16 mouse cellular contexts compared by ENCODE assay signal in genomic region chr2:143114716-143115115, GRCm38 (mm10). TPM values are rescaled to one million over a fixed set of nuclear protein-coding genes. Genes with fewer than 3 reads are reported as not detected.
DNase-seq lines count a peak whose midpoint lies in the region; ATAC-seq lines count a peak whose summit lies in the region.
"Had no signal": no experiment of that assay in that cellular context is flagged by ENCODE, and none has a peak within 500 bp of the region (broad histone marks: within the 10 kb centered on the region; RNA-seq: fewer than 3 reads in every experiment).

No protein-coding gene starts in this region.

- H3K27ac ChIP-seq in hindbrain, embryonic 16.5 days (ENCODE audit: low read depth, low read length): no peak overlapping the region
- H3K27ac ChIP-seq: heart, embryonic 15.5 days; limb, embryonic 12.5 days; lung, embryonic 15.5 days had no signal

- no peak overlapping the region for H3K4me2 ChIP-seq in hindbrain, embryonic 16.5 days (ENCODE audit: low read length)
- H3K4me2 ChIP-seq: heart, embryonic 15.5 days; limb, embryonic 12.5 days; lung, embryonic 15.5 days had no signal

- no peaks in the 10 kb centered on the region for H3K9me3 ChIP-seq in hindbrain, embryonic 16.5 days (ENCODE audit: control insufficient read depth, low read length)
- H3K9me3 ChIP-seq: heart, embryonic 15.5 days; limb, embryonic 12.5 days; lung, embryonic 15.5 days had no signal

- no peak for ATAC-seq in hindbrain, embryonic 16.5 days
- ATAC-seq: CD4-positive, CD25-positive, alpha-beta regulatory T cell, adult 4 months; intestine, postnatal 0 days had no signal

- peak; percentile 6 for DNase-seq in kidney, postnatal 10 days
- DNase-seq in kidney, adult 11 months: no peak
- DNase-seq in cerebellum, adult 9-11 months: peak; percentile 54
- peak; percentile 32 to 72 for DNase-seq in layer of hippocampus, postnatal 14 days (ENCODE audit: low spot score in 2 of 2)
- peak; percentile 42 for DNase-seq in right cerebral cortex, postnatal 25 days
- no peak for DNase-seq in heart, postnatal 14 days
- DNase-seq in neural tube, embryonic 10.5 days (ENCODE audit: extremely low spot score, low spot score): no peak
- DNase-seq: adrenal gland, postnatal 14 days had no signal

- no peak overlapping the region for H3K9ac ChIP-seq in hindbrain, embryonic 16.5 days (ENCODE audit: low read depth, low read length)
- H3K9ac ChIP-seq: heart, embryonic 15.5 days; limb, embryonic 12.5 days; lung, embryonic 15.5 days had no signal

- no peaks in the 10 kb centered on the region for H3K27me3 ChIP-seq in hindbrain, embryonic 16.5 days (replicated peaks; ENCODE audit: control insufficient read depth, insufficient read depth, low read length)
- H3K27me3 ChIP-seq: heart, embryonic 15.5 days; lung, embryonic 15.5 days had no signal

- H3K36me3 ChIP-seq in hindbrain, embryonic 16.5 days (ENCODE audit: control insufficient read depth, insufficient read depth, low read length): no peaks in the 10 kb centered on the region
- H3K36me3 ChIP-seq: heart, embryonic 15.5 days; limb, embryonic 12.5 days; lung, embryonic 15.5 days had no signal

- no peak overlapping the region for H3K4me3 ChIP-seq in hindbrain, embryonic 16.5 days (ENCODE audit: low read length)
- H3K4me3 ChIP-seq: heart, embryonic 15.5 days; limb, embryonic 12.5 days; lung, embryonic 15.5 days had no signal

- peaks cover 3% of the 10 kb centered on the region; the same call in 1 of the 2 replicates for H3K4me1 ChIP-seq in hindbrain, embryonic 16.5 days (ENCODE audit: control insufficient read depth, insufficient read depth, low read depth, low read length)
- H3K4me1 ChIP-seq: heart, embryonic 15.5 days; limb, embryonic 12.5 days; lung, embryonic 15.5 days had no signal

- 67% methylated on average over 4 of the region's 4 CpGs for WGBS in hindbrain, embryonic 16.5 days

- intact Hi-C loops in heart, postnatal 14 days (cut with DNase I): loop anchor here (5.0 to 10.0 kb wide), 2 partner anchors 1100 to 1338 kb away; no protein-coding TSS in a partner anchor

RNA-seq across cellular contexts. Expression of gene Otor, which starts 36.4 kb away (rescaled TPM):
- total RNA-seq in layer of hippocampus, postnatal 14 days (2021): not detected
- not detected for total RNA-seq in heart, postnatal 14 days (2021)
- 0.34 TPM in 1 of 2 replicates, not detected in the other for polyA plus RNA-seq in hindbrain, embryonic 16.5 days (2015; fragmentation: Nextera tagmentation; extraction: Ambion mirVana)
- total RNA-seq: adrenal gland, postnatal 14 days; gastrocnemius, adult 18-20 months had no signal
- polyA plus RNA-seq: CD4-positive, CD25-positive, alpha-beta regulatory T cell, adult 4 months; urinary bladder, adult 2 months had no signal

RNA-seq across cellular contexts. Expression of gene Snrpb2, which starts 51.9 kb away (rescaled TPM):
- 10 to 100 TPM; 38.0 to 38.6 TPM for total RNA-seq in layer of hippocampus, postnatal 14 days (2021)
- total RNA-seq in heart, postnatal 14 days (2021): 10 to 100 TPM; 23.2 to 28.2 TPM
- polyA plus RNA-seq in hindbrain, embryonic 16.5 days (2015; fragmentation: Nextera tagmentation; extraction: Ambion mirVana): 38.6 and 42.0 TPM in 2 replicates

Comparison
In these comparisons a context has a peak if more than half of its experiments do, and no peak if none do; other contexts are left out.
1. DNase-seq: peak in kidney, postnatal 10 days (single experiment), cerebellum, adult 9-11 months (single experiment), layer of hippocampus, postnatal 14 days (2 of 2) and right cerebral cortex, postnatal 25 days (single experiment); none in kidney, adult 11 months (single experiment), heart, postnatal 14 days (0 of 2) and neural tube, embryonic 10.5 days (single experiment).